Mouse (Mus musculus) liver, embryonic 11.5 days (tissue): ENCODE measurements around the gene Plekha6. TPM values are rescaled to one million over a fixed set of nuclear protein-coding genes. Genes with fewer than 3 reads are reported as not detected.
A peak's percentile ranks its signal among the peaks of the same experiment; 100 is the strongest.

Experiments
- ATAC-seq: fragments of 200-750 bp; cut with Nextera tagmentation; replicated peaks from 2 replicates; pipeline ENCODE4 v1.8.0; 2017; ENCODE audit warnings: moderate number of reproducible peaks, mild to moderate bottlenecking, moderate TSS enrichment, moderate library complexity; ENCODE audit not compliant: low FRiP score
- DNase-seq: peaks from one replicate; pipeline ENCODE4 v3.0.0-alpha.2; 2017; ENCODE audit warnings: low spot score
- H3K27ac ChIP-seq: fragments of 300-500 bp; sonication (generic); 2 replicates; pipeline ENCODE4 v1.5.1; 2014; ENCODE audit warnings: mild to moderate bottlenecking, low read depth, low read length, control low read depth
- H3K27me3 ChIP-seq: fragments of 300-500 bp; sonication (generic); replicated peaks from 2 replicates; pipeline ENCODE4 v1.6.1; 2014; ENCODE audit warnings: low read length, mixed read lengths; ENCODE audit not compliant: control insufficient read depth, insufficient read depth
- H3K36me3 ChIP-seq: fragments of 300-500 bp; sonication (generic); 2 replicates; pipeline ENCODE4 v1.6.1; 2014; ENCODE audit warnings: mild to moderate bottlenecking, low read length, moderate library complexity, mixed read lengths; ENCODE audit not compliant: control insufficient read depth, insufficient read depth
- H3K4me1 ChIP-seq: fragments of 300-500 bp; sonication (generic); replicated peaks from 2 replicates; pipeline ENCODE4 v1.6.1; 2014; ENCODE audit warnings: low read length, mixed read lengths; ENCODE audit not compliant: control insufficient read depth, insufficient read depth
- H3K4me2 ChIP-seq: fragments of 300-500 bp; sonication (generic); 2 replicates; pipeline ENCODE4 v1.6.1; 2014; ENCODE audit warnings: mild to moderate bottlenecking, control low read depth, moderate library complexity
- H3K4me3 ChIP-seq: fragments of 300-500 bp; sonication (generic); 2 replicates; pipeline ENCODE4 v1.5.1; 2014; ENCODE audit warnings: low read depth, low read length, control low read depth
- H3K9ac ChIP-seq: fragments of 300-500 bp; sonication (generic); 2 replicates; pipeline ENCODE4 v1.6.1; 2014; ENCODE audit warnings: low read depth, low read length, control low read depth
- H3K9me3 ChIP-seq: fragments of 300-500 bp; sonication (generic); 2 replicates; pipeline ENCODE4 v1.6.1; 2016; ENCODE audit warnings: low read length, inconsistent platforms, mixed read lengths; ENCODE audit not compliant: control insufficient read depth
- WGBS: fragments of 180-500 bp; shearing (Covaris S2); extraction: QIAGEN DNeasy Blood & Tissue Kit; methylation state at CpG from one replicate; pipeline ENCODE4 v1.1.7; 2014; 5-methylcytosine and 5-hydroxymethylcytosine counted together
- polyA plus RNA-seq: library from polyadenylated mRNA; unstranded; fragments of >200 nt; fragmentation: Nextera tagmentation; extraction: Ambion mirVana; gene quantifications from 2 replicates; pipeline ENCODE4 v1.2.1, GENCODE M21; 2014

Gene Plekha6
- polyA plus RNA-seq, 1 experiment from 2014 or later, result 4.3 TPM

GRCm38 (mm10) chr1:133152213-133152612, 11.8 kb upstream of the Plekha6 start:
- H3K27ac ChIP-seq, result no peak overlapping the region
- no peaks in the 10 kb centered on the region for H3K4me1 ChIP-seq
- 89% methylated on average over 3 of the region's 3 CpGs for WGBS
- ATAC-seq, result no peak
- H3K4me3 ChIP-seq, result no peak overlapping the region
- H3K4me2 ChIP-seq, result no peak overlapping the region
- H3K9ac ChIP-seq, result no peak overlapping the region
- H3K9me3 ChIP-seq, result peaks cover 2% of the 10 kb centered on the region; the same call in 1 of the 2 replicates
- H3K27me3 ChIP-seq, result no peaks in the 10 kb centered on the region
- DNase-seq, result no peak
- no peaks in the 10 kb centered on the region for H3K36me3 ChIP-seq

DNA sequence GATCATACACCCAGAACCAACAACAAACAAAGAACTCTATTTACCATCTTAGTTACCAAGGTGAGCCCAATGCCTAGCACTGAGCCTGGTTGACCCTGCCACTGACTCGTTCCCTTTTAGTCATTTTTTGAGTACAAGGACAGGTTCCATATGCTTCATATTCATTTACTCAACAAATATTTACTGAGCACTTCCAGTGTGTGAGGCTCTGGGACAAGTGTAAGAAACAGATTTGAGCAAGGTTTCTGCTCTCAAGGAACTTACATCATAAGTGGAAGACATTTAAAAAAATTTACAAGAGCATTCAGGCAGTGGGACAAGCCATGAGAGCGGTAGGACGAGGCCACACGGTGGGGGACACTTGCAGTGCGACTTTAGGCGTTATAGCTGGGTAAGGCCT, 8.7 kb upstream of the Plekha6 start:
- WGBS, result 82% methylated on average over 6 of the region's 6 CpGs
- no peak for ATAC-seq

DNA sequence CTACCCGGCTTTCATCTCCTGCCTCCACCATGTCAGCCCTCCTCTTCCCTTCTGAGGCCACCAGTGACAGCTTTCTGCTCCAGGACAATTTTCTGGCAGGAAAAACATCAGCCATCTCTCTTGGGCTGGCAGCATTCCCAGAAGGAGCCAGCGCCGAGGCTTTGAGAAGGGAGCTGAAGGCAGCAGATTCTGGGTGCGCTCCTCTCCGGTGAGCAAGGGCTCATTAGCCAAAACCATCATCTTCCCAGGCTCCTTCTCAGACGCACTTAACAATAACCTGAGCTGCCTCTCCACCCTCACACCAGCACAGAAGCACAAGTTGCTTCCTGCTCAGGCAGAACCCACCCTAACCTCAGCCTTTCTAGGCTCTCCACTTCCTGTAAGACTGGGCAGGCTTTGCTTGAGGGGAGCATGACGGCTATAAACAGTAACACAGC, 4.9 kb upstream of the Plekha6 start:
- no peak overlapping the region for H3K27ac ChIP-seq
- H3K4me2 ChIP-seq, result no peak overlapping the region; the same call in 1 of the 2 replicates
- H3K9ac ChIP-seq, result no peak overlapping the region
- peaks cover 40% of the 10 kb centered on the region for H3K27me3 ChIP-seq
- H3K36me3 ChIP-seq, result no peaks in the 10 kb centered on the region
- DNase-seq (no peak), ATAC-seq (no peak)
- 43% methylated on average over 7 of the region's 7 CpGs for whole genome bisulfite sequencing
- no peak overlapping the region for H3K4me3 ChIP-seq
- 0 out of 2 replicates have a peak, but pooled peaks cover 2% of the 10 kb centered on the region for H3K4me1 ChIP-seq
- no peaks in the 10 kb centered on the region for H3K9me3 ChIP-seq

More for the DNA sequence above, 8.7 kb upstream of the Plekha6 start:
- DNase-seq, result no peak
- H3K4me2 ChIP-seq, result no peak overlapping the region
- no peaks in the 10 kb centered on the region for H3K4me1 ChIP-seq
- H3K9ac ChIP-seq, result no peak overlapping the region
- H3K27me3 ChIP-seq, result peaks cover 3% of the 10 kb centered on the region; the same call in 1 of the 2 replicates
- H3K27ac ChIP-seq, result no peak overlapping the region
- H3K4me3 ChIP-seq, result no peak overlapping the region
- no peaks in the 10 kb centered on the region for H3K36me3 ChIP-seq
- H3K9me3 ChIP-seq, result no peaks in the 10 kb centered on the region

- WGBS, result 56% methylated on average over 4 of the region's 4 CpGs
- DNase-seq, result no peak
- Histone ChIP-seq H3K4me2 (no peak overlapping the region), H3K9me3 (no peaks in the 10 kb centered on the region), H3K27ac (no peak overlapping the region), H3K36me3 (no peaks in the 10 kb centered on the region), H3K4me3 (no peak overlapping the region), H3K27me3 (peaks cover 58% of the 10 kb centered on the region), H3K4me1 (0 out of 2 replicates have a peak, but pooled peaks cover 7% of the 10 kb centered on the region), H3K9ac (no peak overlapping the region)
- ATAC-seq, result no peak
Measured at GRCm38 (mm10) chr1:133161559-133161958, 2.5 kb upstream of the Plekha6 start.

GRCm38 (mm10) chr1:133162046-133162445, 2.0 kb upstream of the Plekha6 start:
- 0 out of 2 replicates have a peak, but pooled peaks cover 7% of the 10 kb centered on the region for H3K4me1 ChIP-seq
- no peak overlapping the region for H3K9ac ChIP-seq
- no peak overlapping the region for H3K4me3 ChIP-seq
- no peaks in the 10 kb centered on the region for H3K36me3 ChIP-seq
- no peak overlapping the region for H3K4me2 ChIP-seq
- peaks cover 62% of the 10 kb centered on the region for H3K27me3 ChIP-seq
- ATAC-seq (no peak), DNase-seq (no peak)
- no peak overlapping the region for H3K27ac ChIP-seq
- 58% methylated on average over 10 of the region's 10 CpGs for WGBS
- H3K9me3 ChIP-seq, result no peaks in the 10 kb centered on the region

DNA sequence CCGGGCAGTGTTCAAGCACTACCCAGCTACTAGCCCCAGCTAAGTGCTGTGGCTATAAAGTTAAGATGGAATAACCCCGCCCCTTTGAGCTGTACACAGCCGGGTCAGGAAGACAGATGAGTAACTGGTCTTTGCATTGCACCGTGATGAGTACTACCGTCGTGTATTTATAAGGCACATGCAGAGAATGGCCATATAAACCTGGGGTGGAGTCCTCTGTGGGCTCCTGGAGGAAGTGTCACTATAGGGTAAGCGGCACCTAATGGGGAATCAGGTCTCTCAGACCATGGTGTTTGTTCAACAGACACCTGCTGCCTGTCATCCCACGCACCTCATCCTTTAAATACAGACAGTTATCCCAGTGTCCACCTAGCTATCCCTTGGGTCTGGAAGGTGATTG, 1.0 kb upstream of the Plekha6 start:
- H3K9ac ChIP-seq, result no peak overlapping the region
- no peak overlapping the region; the same call in 1 of the 2 replicates for H3K4me2 ChIP-seq
- no peak for ATAC-seq

GRCm38 (mm10) chr1:133164591-133165011, 591 bp downstream of the Plekha6 start:
- Histone ChIP-seq H3K4me1 (0 out of 2 replicates have a peak, but pooled peaks cover 9% of the 10 kb centered on the region), H3K9ac (no peak overlapping the region), H3K27ac (no peak overlapping the region), H3K4me3 (peak overlapping the region; percentile 57), H3K4me2 (peak overlapping the region; percentile 90), H3K27me3 (peaks cover 74% of the 10 kb centered on the region), H3K9me3 (no peaks in the 10 kb centered on the region), H3K36me3 (no peaks in the 10 kb centered on the region)
- no peak for DNase-seq
- 3% methylated on average over 10 of the region's 10 CpGs for WGBS
- no peak for ATAC-seq

More for the DNA sequence above, 1.0 kb upstream of the Plekha6 start:
- Histone ChIP-seq H3K27me3 (peaks cover 72% of the 10 kb centered on the region), H3K9me3 (no peaks in the 10 kb centered on the region), H3K4me1 (0 out of 2 replicates have a peak, but pooled peaks cover 7% of the 10 kb centered on the region), H3K4me3 (no peak overlapping the region), H3K36me3 (no peaks in the 10 kb centered on the region), H3K27ac (no peak overlapping the region)
- 44% methylated on average over 8 of the region's 8 CpGs for WGBS
- DNase-seq, result no peak

DNA sequence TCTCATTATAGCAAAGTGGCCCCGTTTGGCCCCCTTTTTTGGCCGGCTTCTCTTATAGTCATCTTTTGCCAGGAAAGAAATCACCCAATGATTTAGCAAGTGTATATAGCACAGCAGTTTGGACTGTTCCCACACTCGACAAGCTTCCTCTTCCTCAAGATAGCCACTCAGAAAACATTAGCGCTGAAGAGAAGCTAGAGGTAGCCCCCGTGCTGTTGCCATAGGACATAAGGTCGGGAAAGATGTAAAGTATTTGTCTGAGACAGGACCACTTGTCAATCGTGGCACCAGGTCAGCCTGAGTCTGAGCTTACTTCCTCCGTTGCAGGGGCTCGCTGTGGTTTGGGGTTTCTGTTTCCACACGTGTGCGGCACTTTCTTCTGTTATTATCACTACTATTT, 1.1 kb downstream of the Plekha6 start:
- 10% methylated on average over 11 of the region's 11 CpGs for WGBS
- DNase-seq (no peak), ATAC-seq (no peak)
- H3K9me3 ChIP-seq, result no peaks in the 10 kb centered on the region
- no peak overlapping the region for H3K27ac ChIP-seq
- peaks cover 74% of the 10 kb centered on the region for H3K27me3 ChIP-seq
- H3K36me3 ChIP-seq, result no peaks in the 10 kb centered on the region
- no peak overlapping the region for H3K4me3 ChIP-seq
- H3K9ac ChIP-seq, result no peak overlapping the region
- H3K4me1 ChIP-seq, result 0 out of 2 replicates have a peak, but pooled peaks cover 9% of the 10 kb centered on the region
- peak overlapping the region; percentile 90; the same call in 1 of the 2 replicates for H3K4me2 ChIP-seq
